Mouse (Mus musculus): ENCODE results near the gene Gm36864. TPM values are rescaled to one million over a fixed set of nuclear protein-coding genes. Genes with fewer than 3 reads are reported as not detected.
A peak's percentile ranks its signal among the peaks of the same experiment; 100 is the strongest.
"Not testable (repeated sequence)": the region's sequence is repeated elsewhere in the genome, so short reads cannot be mapped to it uniquely, and the experiment has no call there.

Gene Gm36864
- not detected for polyA plus RNA-seq (2017; shearing (Covaris generic))

DNA sequence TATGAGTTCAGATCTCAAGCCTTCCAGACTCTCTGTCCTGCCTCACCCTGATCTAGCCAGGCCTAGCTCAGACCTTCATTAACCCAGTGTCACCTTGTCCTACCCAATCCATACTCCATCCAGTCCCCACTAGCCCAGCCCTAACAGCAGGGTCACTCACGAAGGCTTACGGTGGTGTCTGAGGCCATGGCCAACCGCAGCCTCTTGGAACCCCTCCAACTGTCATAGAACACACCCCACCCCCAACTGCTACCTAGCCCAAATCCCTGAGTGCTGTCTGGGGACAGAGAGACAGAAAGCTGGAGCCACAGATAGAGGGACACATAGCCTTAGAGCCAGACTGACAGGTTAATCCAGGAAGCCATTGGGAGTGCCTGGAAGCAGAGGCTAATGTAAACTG is at the start of gene Gm36864:
Gm36864 (plus strand) TSS at position 269 of the 400 bp plus-strand sequence.
- ATAC-seq, result no peak

DNA sequence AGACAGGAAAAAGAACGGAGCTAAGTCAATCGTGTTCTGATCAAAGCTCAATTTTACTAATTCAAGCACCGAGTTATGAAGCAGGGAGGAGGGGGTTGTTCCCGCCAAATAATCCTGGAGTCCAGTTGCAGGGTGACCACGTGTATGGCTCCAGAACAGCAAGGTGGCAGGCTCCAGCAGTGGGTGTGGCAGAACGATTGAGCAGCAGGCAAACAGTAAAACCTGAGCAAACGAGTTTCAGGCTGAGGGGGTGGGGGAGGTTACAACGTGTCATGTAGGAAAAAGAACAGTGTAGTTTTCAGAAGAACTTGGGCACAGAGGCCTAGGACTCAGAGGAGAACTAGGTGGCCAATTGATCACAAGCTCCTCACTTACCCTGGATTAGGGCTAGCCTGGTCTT is 49.5 kb upstream of the Gm36864 start:
- not testable (repeated sequence) for ATAC-seq

GRCm38 (mm10) chr7:44187936-44188335 is 48.0 kb upstream of the Gm36864 start, which contains the start of gene Klk1b24:
TSS of gene Klk1b24 (plus strand) at chr7:44188236.
- not testable (repeated sequence) for ATAC-seq

DNA sequence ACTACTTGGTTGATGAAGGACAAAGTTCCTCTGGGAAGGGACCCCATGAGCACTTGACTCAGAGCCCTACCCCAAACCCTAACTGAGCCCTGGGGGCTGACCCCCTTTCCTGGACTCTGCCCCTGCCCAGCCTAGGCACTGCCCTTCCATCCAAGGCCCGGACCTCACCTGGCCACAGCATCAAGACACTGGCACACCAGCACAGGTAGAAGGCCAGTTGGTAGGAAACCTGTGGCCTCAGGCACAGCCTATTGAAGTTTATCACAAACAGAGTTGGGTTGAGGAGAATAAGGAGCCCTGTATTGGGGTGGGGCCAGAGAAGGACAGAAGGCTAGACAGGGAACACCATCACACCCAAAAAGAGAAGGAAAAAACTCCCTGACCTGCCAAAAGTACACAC is 42.5 kb upstream of the Gm36864 start:
- not testable (repeated sequence) for ATAC-seq

DNA sequence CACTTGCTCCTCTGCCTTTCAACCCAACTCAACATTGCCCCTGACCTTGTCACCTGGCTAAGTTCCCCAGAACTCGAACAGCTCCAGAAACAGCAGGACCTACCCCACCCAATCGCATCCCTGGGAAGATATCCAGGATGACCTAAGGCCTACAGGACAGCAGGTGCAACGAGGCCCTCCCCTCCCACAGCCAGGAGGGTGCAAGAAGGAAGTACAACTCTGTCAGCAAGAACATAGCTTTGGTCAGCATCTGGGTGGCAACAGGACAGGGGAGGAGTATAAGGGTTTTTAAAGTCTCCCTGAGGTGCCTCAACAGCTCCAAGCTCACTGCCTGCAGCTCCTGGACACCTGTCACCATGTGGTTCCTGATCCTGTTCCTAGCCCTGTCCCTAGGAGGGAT is 38.1 kb upstream of the Gm36864 start, which contains the start of gene Klk1b3:
Klk1b3 (plus strand) TSS at position 301 of the 400 bp plus-strand sequence.
- ATAC-seq, result no peak

GRCm38 (mm10) chr7:44207135-44207534 is 28.8 kb upstream of the Gm36864 start, which contains the start of gene Klk1b4:
TSS of gene Klk1b4 (plus strand) at chr7:44207435.
- not testable (repeated sequence) for ATAC-seq

GRCm38 (mm10) chr7:44208307-44208706 is 27.7 kb upstream of the Gm36864 start:
- ATAC-seq, result no peak

DNA sequence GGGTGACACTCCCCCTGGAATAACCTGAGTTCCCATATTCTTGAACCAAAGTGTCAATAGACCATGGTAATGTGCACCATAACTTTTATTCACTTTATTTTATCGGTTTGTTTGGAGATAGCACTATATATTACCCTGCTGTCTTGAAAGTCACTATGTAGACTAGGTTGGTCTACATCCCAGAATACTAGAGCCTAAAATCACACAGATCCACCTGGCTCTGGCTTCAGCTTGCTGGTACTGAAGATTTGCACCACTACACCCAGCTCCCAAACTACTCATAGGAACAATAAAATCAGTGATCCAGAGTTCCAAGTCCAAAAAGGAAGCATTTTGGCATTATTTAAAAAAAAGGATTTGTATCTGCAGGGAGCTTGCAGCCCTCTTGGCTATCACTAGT is 20.3 kb upstream of the Gm36864 start, which contains the start of gene Klk1b5:
Klk1b5 (plus strand) TSS at position 301 of the 400 bp plus-strand sequence.
- ATAC-seq, result no peak

DNA sequence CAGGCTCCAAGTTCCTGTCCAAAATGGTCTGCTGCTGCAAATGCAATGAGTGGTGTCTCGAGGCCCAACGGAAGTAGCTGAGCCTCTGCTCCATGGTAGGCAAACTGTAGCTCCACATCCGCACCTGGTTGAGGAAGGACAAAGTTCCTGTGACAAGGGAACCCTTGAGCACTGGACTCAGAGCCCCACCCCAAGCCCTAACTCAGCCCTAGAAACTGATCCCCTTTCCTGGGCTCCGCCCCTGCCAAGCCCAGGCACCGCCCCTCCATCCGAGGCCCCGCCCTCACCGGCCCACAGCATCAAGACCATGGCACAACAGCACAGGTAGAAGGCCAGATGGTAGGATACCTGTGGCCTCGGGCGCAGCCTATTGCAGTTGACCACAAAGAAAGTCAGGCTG is 14.4 kb upstream of the Gm36864 start:
- not testable (repeated sequence) for ATAC-seq

- ATAC-seq, result not testable (repeated sequence)
Measured at GRCm38 (mm10) chr7:44222335-44222734, 13.6 kb upstream of the Gm36864 start.

- ATAC-seq, result no peak
Measured at GRCm38 (mm10) chr7:44225076-44225475, 10.9 kb upstream of the Gm36864 start, which contains the start of gene Klk1. TSS of gene Klk1 (plus strand) at chr7:44225360.

DNA sequence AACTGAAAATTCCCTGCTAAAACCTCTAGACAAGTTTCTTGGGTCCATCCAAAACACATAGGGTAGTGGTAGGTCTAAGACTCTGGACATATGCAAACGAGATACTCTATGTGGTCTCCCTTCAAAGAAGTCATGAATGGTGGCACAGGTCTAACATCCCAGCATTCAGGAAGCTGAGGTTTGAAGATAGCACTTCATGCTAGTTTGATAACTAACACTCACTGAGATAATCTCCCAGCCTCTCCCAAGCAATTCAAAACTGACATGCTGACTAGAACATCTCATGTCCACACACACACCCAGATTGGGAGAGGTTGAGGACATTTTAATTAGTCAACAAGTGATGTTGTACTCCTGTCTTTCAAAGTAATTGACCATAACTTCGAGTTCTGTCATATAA is 3.9 kb downstream of the Gm36864 start:
- ATAC-seq, result no peak

DNA sequence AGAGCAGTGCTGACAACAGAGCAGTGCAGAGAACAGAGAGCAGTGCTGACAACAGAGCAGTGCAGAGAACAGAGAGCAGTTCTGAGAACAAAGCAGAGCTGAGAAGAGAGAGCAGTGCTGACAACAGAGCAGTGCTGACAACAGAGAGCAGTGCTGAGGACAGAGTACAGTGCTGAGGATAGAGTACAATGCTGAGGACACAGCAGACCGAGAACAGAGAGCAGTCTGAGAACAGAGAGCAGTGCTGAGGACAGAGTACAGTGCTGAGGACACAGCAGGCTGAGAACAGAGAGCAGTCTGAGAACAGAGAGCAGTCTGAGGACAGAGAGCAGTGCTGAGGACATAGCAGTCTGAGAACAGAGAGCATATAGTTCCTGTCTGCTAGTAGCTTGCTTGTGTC is 4.7 kb downstream of the Gm36864 start:
- no peak for ATAC-seq

DNA sequence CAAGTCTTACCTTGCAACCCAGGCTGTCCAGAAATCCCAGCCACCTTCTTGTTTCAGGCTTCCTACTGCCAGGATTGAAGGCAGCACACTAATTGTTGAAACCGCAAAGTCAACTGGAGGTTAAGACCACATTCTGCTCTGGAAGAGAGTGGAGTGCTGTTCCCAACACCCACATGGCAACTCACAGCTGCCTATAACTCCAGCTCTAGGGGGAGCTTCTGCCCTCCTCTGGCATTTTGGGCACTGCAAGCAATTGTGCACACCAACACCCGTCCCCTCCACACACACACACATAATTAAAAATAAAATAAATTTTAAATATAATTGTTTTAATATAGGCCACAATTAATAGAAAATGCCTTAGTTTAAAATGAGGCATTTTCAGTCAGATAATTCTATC is 5.2 kb downstream of the Gm36864 start:
- ATAC-seq, result no peak

DNA sequence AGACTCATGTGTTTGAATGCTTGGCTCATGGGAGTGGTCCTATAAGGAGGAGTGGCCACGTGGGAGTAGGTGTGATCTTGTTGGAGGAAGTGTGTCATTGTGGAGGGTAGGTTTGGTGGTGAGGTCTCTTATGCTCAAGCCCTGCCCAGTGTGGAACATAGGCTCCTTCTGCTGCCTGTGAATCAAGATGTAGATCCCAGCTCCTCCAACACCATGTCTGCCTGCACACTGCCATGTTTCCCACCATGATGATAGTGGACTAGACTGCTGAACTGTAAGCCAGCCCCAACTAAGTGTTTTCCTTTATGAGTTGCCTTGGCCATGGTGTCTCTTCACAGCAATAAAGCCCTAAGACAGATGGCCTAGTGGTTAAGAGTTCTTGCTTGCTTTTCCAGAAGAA is 8.1 kb downstream of the Gm36864 start:
- ATAC-seq, result no peak

- peak; percentile 87 for ATAC-seq
Measured at GRCm38 (mm10) chr7:44246055-44246983, 10.3 kb downstream of the Gm36864 start, which contains the start of the genes 1700028J19Rik and 2410002F23Rik. TSS of gene 1700028J19Rik (minus strand) at chr7:44246695. TSS of gene 2410002F23Rik (plus strand) at chr7:44246722.

- peak; percentile 57 for ATAC-seq
Measured at GRCm38 (mm10) chr7:44246984-44247470, 11.1 kb downstream of the Gm36864 start.

GRCm38 (mm10) chr7:44247971-44248370 is 12.0 kb downstream of the Gm36864 start:
- no peak for ATAC-seq

- no peak for ATAC-seq
Measured at GRCm38 (mm10) chr7:44249248-44249647, 13.3 kb downstream of the Gm36864 start.

DNA sequence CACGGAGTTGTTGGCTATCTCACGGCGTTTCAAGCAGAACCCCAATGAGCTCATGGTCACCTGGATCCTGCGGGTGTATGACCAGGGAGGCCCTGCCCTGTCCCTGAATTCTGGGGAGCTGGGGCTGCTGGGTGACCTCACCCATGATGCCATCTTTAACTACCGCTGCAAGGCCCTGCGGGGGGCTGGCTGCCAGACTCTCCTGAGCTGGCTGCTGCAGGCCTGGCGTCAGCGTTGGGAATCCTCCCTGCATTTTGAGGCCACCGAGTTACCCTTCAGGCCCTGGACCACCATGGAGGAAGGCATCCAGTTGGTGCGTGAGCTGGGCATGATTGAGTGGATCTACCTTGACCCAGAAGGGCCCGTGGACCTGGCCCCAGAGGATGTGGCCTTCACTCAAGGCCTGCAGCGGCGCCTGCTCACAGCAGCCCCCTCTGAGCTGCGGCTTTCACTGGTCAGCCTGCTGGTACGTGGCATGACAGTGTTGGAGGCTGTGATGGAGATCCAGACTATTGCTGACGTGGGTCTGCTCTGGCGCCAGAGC is 14.8 kb downstream of the Gm36864 start:
- ATAC-seq, result not testable (repeated sequence)

- ATAC-seq, result no peak
Measured at GRCm38 (mm10) chr7:44253023-44253616, 17.1 kb downstream of the Gm36864 start.

DNA sequence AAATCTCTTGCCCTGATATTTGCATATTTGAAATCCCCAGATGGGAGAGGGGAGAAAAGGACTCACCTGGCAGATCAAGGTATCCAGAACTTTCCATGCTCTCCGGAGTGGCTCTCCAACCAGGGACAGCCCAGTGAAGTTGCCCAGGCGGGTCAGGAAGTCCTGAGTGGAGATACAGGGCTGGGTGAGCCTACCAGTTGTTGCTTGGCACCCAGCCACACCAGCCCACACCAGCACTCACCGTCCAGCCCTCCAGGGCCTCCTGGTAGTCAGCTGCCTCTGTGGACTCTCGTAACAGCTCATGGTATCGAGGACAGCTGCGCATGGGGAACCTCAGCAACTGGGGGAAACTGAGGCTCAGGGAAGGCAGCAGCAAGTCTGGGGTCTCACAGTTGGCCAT is 19.0 kb downstream of the Gm36864 start:
- no peak for ATAC-seq

GRCm38 (mm10) chr7:44257278-44257677 is 21.3 kb downstream of the Gm36864 start, which contains the start of gene Acp4:
TSS of gene Acp4 (minus strand) at chr7:44257378.
- ATAC-seq, result no peak
